Mouse (Mus musculus) lung, embryonic 14.5 days (tissue): ENCODE measurements around the gene 1700011L22Rik. TPM values are rescaled to one million over a fixed set of nuclear protein-coding genes. Genes with fewer than 3 reads are reported as not detected.

Experiments
- ATAC-seq: fragments of 200-750 bp; cut with Nextera tagmentation; 2 replicates; pipeline ENCODE4 v1.8.0; 2017; ENCODE audit warnings: mild to moderate bottlenecking, moderate TSS enrichment, moderate library complexity; ENCODE audit not compliant: insufficient read depth
- DNase-seq: peaks from one replicate; pipeline ENCODE4 v3.0.0-alpha.2; 2015
- H3K27ac ChIP-seq: fragments of 300-500 bp; sonication (generic); 2 replicates; pipeline ENCODE4 v1.5.1; 2014; ENCODE audit warnings: low read depth, mild to moderate bottlenecking, moderate library complexity
- H3K27me3 ChIP-seq: fragments of 300-500 bp; sonication (generic); 2 replicates; pipeline ENCODE4 v1.6.1; 2014; ENCODE audit warnings: low read length, control low read depth; ENCODE audit not compliant: insufficient read depth
- H3K36me3 ChIP-seq: fragments of 300-500 bp; sonication (generic); 2 replicates; pipeline ENCODE4 v1.6.1; 2014; ENCODE audit warnings: control low read depth; ENCODE audit not compliant: insufficient read depth
- H3K4me1 ChIP-seq: fragments of 300-500 bp; sonication (generic); 2 replicates; pipeline ENCODE4 v1.6.1; 2014; ENCODE audit warnings: antibody characterized with exemption, control low read depth; ENCODE audit not compliant: insufficient read depth
- H3K4me2 ChIP-seq: fragments of 300-500 bp; sonication (generic); 2 replicates; pipeline ENCODE4 v1.6.1; 2014; ENCODE audit warnings: mild to moderate bottlenecking
- H3K4me3 ChIP-seq: fragments of 300-500 bp; sonication (generic); 2 replicates; pipeline ENCODE4 v1.5.1; 2014; ENCODE audit warnings: low read depth, low read length
- H3K9ac ChIP-seq: fragments of 300-500 bp; sonication (generic); 2 replicates; pipeline ENCODE4 v1.6.1; 2014
- H3K9me3 ChIP-seq: fragments of 300-500 bp; sonication (generic); 2 replicates; pipeline ENCODE4 v1.6.1; 2016; ENCODE audit warnings: low read depth, low read length, control low read depth
- CTCF ChIP-seq: IDR thresholded peaks from 2 replicates; pipeline ENCODE4 v1.5.1; 2016; ENCODE audit warnings: antibody characterized with exemption, low read depth
- WGBS: fragments of 180-500 bp; shearing (Covaris S2); extraction: QIAGEN DNeasy Blood & Tissue Kit; methylation state at CpG from one replicate; pipeline ENCODE4 v1.1.7; 2014; 5-methylcytosine and 5-hydroxymethylcytosine counted together
- polyA plus RNA-seq: library from polyadenylated mRNA; unstranded; fragments of >200 nt; fragmentation: Nextera tagmentation; extraction: Ambion mirVana; gene quantifications from 2 replicates; pipeline ENCODE4 v1.2.1, GENCODE M21; 2014

Gene 1700011L22Rik
- polyA plus RNA-seq, 1 experiment from 2014 or later = not detected

GRCm38 (mm10) chr8:79161172-79161778 is 87.1 kb downstream of the 1700011L22Rik start:
- Histone ChIP-seq H3K4me3 (no peak overlapping the region), H3K36me3 (peaks cover 6% of the 10 kb centered on the region; the same call in 1 of the 2 replicates), H3K27me3 (no peaks in the 10 kb centered on the region), H3K4me1 (peaks cover 6% of the 10 kb centered on the region; the same call in 1 of the 2 replicates), H3K9ac (no peak overlapping the region), H3K9me3 (no peaks in the 10 kb centered on the region), H3K27ac (no peak overlapping the region), H3K4me2 (no peak overlapping the region)
- 79% methylated on average over 4 of the region's 4 CpGs for whole genome bisulfite sequencing
- DNase-seq (no peak), ATAC-seq (no peak)
- TF ChIP-seq CTCF = no peak

Other genes starting within 250 kb of the 1700011L22Rik start
- 9.5 and 10.1 TPM in 2 replicates for gene Zfp827, start 220.1 kb downstream of the 1700011L22Rik start, polyA plus RNA-seq
- gene Mmaa, start 46.4 kb upstream of the 1700011L22Rik start, polyA plus RNA-seq = 9.5 and 9.9 TPM in 2 replicates
- 52.1 and 52.2 TPM in 2 replicates for gene Smad1, start 150.9 kb upstream of the 1700011L22Rik start, polyA plus RNA-seq